Mouse (Mus musculus) ovary, postnatal 10 days (tissue): ENCODE measurements around the gene Dedd.
A peak's percentile ranks its signal among the peaks of the same experiment; 100 is the strongest.
"Not testable (repeated sequence)": the region's sequence is repeated elsewhere in the genome, so short reads cannot be mapped to it uniquely, and the experiment has no call there.

Source experiments
- DNase-seq: peaks from one replicate; pipeline ENCODE4 v3.0.0; 2022; ENCODE audit warnings: low spot score

Dedd gene

DNA sequence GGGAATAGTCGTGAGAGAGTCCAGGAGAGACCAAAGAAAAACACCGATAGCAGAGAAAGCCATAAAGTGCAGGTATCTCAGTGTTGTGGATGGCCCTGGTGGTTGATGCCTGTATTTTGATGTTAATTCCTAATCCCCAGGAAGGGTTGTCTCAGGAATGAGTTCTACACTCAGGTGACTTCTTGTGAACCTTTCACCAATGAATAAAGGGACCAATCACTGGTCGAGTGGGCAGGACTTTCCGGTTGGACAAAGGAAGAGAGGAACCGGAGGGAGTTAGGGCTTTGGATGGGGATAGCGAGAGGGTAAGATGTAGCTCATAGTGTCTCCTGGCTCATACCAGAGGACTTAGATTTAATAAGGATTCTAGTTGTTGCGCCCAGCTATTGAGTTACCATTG is 9.2 kb upstream of the Dedd start:
- no peak for DNase-seq

DNA sequence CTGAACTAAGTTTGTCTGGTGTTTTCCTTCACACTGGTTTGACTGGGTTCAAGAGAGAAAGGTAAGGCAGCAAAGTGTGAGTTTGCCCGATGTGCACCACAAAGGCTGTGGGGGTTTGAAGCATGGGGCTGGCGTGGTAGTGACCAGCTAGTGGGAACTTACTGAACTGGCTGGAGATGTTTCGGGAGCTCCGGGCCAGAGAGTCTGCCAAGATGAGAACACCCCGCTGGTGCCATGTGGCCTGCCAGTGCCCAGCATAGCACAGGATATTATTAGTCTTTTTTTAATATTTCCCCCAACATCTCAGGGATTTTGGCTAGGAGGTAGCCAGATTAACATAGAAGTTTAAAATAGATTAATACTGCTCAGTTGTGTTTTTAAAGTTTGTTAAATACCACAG is 8.8 kb upstream of the Dedd start:
- no peak for DNase-seq

GRCm38 (mm10) chr1:171321415-171321814 is 7.5 kb upstream of the Dedd start:
- DNase-seq, result no peak

- no peak for DNase-seq
These were observed 6.9 kb upstream of the Dedd start for GRCm38 (mm10) chr1:171322012-171322411.

DNA sequence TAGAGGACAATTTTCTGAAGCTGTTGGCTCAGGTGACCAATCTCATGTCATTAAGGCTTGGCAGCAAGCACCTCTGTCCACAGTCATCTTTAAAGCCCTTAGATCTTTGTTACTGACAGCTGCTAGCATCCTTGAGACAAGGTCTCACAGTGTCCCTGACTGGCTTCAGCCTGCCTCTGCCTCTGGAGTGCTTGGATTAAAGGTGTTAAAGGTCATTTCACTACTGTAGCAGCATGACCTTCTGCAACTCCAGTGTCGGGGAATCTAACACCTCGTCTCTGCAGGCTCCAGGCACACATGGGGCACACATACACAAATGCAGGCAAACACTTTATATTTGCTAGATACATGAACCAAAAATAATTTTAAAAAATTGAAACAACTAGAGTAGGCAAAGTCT is 3.4 kb upstream of the Dedd start:
- DNase-seq, result no peak

DNA sequence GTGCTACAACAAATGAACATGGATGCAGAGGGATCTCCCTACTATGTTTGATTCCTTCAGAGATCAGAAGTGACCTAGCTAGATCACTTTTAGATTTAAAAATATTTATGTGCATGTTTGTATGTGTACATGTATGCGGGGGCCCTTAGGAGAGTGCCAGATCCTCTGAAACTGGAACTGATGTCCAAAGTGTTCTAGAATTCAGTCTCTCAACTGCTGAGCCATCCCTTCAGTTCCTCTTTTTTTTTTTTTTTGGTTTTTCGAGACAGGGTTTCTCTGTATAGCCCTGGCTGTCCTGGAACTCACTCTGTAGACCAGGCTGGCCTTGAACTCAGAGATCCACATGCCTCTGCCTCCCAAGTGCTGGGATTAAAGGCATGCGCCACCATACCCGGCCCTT is 2.4 kb upstream of the Dedd start:
- DNase-seq, result not testable (repeated sequence)

DNA sequence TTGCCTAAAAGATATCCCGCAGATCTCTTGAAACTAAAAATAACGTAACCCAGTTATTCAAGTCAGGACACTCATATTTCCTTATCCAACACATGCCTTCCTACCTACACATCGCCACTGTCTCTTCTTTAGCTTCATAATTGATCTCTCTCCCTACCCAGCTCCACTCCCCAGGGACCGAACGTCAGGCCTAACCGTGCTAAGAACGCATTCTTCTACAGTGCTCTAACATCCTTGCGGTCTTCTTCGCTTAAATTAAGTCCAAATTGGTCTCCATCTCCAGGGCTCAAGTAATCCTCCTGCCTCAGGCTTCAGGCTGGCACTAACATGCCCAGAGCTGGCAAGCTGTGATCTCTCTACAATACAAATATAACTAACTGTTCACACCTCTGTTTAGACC is 701 bp upstream of the Dedd start:
- DNase-seq, result no peak

- DNase-seq, result no peak
These were observed 679 bp downstream of the Dedd start for GRCm38 (mm10) chr1:171329433-171330215.

DNA sequence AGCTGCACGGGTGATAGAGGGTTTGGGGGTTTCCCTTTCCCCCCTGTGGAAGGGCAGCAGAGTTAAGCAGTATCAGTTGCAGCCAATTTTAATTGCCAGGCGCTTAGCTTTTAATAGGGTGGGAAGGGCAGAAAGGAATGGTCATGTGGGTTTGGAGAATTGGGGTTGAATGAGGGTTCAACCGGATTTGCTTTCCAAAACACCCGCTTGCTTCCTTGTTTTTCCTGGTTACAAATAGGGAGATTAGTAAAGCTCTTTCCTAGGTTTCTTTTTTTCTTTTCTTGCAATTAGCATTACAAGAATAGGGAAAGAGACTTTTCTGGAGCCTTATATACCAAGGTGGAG is 1.2 kb downstream of the Dedd start:
- DNase-seq, result no peak

GRCm38 (mm10) chr1:171342262-171343207 is 13.6 kb downstream of the Dedd start:
- no peak for DNase-seq

DNA sequence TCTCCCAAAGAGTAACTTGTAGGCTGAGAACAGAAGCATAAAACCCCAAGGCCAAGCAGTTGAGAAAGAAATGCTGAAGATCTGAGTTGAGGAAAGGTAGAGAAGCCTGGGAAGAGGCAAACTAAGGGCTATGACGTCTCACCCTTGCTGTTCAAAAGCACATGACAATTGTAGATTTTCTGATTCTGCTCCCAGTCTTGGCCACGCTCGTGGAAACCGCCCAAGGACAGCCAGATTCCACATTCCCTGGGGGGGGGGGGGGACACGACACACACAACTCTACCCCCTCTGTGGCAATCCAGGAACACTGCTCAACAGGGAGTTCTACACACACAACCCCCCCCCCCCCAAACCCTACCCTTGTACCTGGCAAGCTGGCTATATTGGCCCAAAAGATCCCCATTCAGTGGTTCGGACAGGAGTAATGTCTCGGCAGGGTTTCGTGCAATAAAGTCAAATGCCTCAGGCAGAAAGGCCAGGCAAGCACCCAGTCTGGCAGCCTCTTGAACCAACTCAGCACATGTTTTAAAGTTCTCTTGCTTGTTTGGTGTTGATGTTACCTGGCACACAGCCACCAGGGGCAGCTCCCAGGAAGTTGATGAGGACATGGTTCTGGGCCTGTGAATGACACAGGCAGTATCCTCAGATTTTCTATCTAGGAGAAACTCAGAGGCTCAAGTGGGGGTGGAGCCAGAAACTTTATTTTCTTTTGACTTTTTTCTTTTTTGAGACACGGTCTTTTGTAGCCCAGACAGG is 15.2 kb downstream of the Dedd start:
- DNase-seq, result no peak

DNA sequence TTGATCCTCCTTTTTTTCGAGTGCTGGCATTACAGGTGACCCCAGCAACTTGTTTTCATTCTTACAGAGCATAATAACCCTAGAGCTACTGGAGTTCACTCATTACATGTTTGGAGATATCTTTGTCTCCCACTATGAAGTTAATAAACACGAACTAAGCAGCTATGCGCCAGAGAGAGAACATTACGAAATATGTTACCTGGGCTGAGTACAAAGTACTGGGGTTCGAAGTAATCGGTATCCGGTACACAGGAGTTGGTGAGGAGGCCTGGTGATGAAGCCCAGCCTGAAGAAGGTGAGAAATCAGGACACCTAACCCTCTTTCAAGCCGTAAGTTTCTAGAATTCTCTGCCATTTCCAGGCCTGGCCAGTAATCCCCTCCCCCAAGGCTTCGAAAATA is 15.8 kb downstream of the Dedd start:
- DNase-seq, result no peak

GRCm38 (mm10) chr1:171345225-171346094 is 16.5 kb downstream of the Dedd start, which contains the start of the genes Nit1 and Pfdn2:
Nit1 (minus strand) TSS chr1:171345646.
Pfdn2 (plus strand) TSS chr1:171345670.
- peak; percentile 72 for DNase-seq

DNA sequence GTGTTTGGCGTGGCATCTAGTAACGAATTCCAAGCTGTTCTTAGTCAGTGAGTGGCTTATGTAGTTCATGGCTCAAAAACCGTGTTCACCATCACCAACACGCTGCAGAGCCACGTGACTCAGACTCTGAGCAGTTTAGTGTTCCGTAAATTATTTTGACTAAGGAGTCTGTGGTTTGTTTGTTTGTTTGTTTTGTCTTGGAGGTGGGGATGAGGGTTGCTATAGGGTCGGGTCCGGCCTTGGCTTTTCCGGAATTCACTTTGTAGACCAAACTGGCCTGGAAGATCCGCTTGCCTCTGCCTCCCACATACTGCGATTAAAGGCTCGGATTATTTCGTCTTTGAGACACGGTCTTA is 17.1 kb downstream of the Dedd start:
- no peak for DNase-seq

- no peak for DNase-seq
These were observed 19.7 kb downstream of the Dedd start for GRCm38 (mm10) chr1:171348665-171349064.

DNA sequence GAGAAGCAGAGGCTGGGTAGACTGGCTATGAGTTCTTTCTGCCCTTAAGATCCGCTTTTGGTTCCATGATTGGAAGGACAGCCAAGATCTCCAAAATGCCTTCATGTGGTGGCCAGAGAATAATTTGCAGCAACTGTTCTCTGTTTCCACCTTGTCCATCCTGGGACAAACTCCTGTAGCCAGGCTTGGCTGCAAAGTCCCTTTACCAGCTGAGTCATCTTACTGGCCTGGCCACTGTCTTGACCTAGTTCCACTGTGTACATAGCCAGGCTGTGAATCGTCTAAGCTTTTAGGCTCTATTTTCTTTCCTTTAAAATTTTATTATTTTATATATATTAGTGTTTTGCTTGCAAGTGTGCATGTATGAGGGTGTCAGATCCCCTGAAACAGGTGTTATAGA is 20.3 kb downstream of the Dedd start:
- DNase-seq, result no peak

DNA sequence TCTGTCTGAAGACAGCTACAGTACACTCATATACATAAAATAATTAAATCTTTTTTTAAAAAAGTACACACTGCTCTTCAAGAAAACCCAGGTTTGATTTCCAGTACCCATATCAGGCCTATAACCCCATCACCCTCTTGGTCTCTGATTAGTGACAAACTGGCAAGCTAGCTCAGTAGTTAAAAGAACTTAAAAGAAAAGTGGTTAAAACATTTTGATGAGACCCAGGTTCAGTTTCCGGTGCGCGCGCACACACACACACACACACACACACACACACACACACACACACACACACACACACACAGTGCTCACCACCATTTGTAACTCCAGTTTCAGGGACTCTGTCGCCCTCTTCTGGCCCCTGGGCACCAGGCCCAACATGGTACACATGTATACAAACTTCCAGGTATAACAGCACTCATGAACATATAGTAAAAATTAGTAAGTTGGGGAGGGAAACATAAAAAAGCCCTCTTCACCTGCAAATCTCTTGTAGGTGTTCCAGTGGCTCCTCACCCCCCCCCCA is 26.9 kb downstream of the Dedd start:
- no peak for DNase-seq

- DNase-seq, result no peak
These were observed 27.9 kb downstream of the Dedd start for GRCm38 (mm10) chr1:171356814-171357213.

DNA sequence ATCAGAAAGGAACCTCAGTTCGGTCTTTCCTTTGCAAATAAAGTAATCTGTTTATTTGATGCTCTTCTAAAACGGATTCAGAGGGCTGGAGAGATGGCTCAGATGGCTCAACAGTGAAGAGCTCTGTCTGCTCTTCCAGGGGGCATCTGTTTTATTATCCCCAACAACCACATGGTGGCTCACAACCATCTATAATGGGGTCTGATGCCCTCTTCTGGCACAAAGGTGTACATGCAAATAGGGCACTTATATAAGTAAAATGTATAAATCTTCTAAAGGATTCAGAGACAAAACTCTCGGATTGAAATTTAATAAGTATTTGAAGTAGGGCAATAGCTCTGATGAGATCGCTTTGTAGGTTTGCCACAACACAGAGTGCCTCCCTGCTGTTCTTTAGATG is 29.5 kb downstream of the Dedd start:
- DNase-seq, result no peak

DNA sequence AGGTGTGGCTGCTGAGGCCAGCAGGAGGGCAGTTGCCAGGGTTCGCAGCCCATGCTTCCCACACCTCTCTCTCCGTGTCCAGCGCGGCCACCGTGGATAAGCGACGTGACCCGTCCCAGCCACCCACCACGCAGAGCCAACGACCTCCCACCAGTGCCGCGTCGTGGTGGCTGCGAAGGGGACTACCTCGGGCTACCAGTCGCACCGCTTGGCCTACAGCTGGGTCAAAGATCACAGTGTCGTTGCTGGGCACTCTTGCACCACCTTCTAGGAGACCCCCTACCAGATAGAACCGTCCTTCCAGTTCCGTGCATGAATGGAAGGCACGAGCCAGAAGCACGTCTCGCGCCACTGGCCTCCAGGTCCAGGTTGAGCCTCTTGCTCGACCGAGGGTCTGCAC is 31.3 kb downstream of the Dedd start:
- DNase-seq, result no peak

DNA sequence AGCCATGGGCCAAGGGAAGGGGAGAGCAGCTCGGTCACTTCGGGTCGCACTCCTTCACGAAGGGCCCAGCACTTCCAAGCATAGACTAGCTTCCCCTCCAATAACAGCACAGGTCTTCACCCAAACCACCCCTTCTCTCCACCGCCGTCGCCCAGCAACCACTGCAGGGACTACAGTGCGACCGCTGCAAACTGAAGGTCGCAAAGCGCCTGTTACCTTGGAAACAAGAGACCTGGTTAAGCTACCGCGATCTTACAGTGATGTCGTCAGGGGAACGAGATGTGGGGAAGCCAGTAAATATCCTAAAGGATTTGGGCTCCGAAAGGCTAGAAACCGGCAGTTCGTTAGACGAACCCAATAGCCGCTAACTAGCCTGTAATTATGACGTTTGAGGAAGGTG is 31.7 kb downstream of the Dedd start, which contains the start of gene Klhdc9:
TSS of gene Klhdc9 (minus strand) at position 143 of the 400 bp plus-strand sequence.
- peak; percentile 69 for DNase-seq
